Mouse (Mus musculus) bone marrow macrophage, adult 2 months (primary cell): Measurements from ENCODE around the gene Kctd18.

Experiments
- CTCF ChIP-seq: IDR thresholded peaks from 2 replicates; pipeline ENCODE4 v1.5.1; 2012; ENCODE audit warnings: low read depth, mild to moderate bottlenecking, low read length, moderate library complexity
- POLR2A ChIP-seq: IDR thresholded peaks from 2 replicates; pipeline ENCODE4 v1.6.1; 2012; ENCODE audit warnings: mild to moderate bottlenecking, low read depth, low read length, borderline replicate concordance

- TF ChIP-seq POLR2A (no peak), CTCF (no peak)
Observed at GRCm38 (mm10) chr1:58056939-58057338, 38.2 kb upstream of the Kctd18 start.
